Mouse (Mus musculus): ENCODE data around the gene Hvcn1. TPM values are rescaled to one million over a fixed set of nuclear protein-coding genes. Genes with fewer than 3 reads are reported as not detected.

Hvcn1 gene
- total RNA-seq, 2 experiments from 2014 or later: 0.84 to 1.2 TPM

Other genes starting within 250 kb of the Hvcn1 start
- 100 to 1,000 TPM; 182 to 239 TPM for gene Cux2, start 156.7 kb upstream of the Hvcn1 start, total RNA-seq (2021)
- gene Myl2, start 105.9 kb upstream of the Hvcn1 start, total RNA-seq (2021): not detected
- gene Ccdc63, start 66.0 kb upstream of the Hvcn1 start, total RNA-seq (2021): 1 to 10 TPM in 1 of 2 experiments, not detected in 1; 1.2 TPM
- gene Ppp1cc, start 48.5 kb upstream of the Hvcn1 start, total RNA-seq (2021): 100 to 1,000 TPM; 212 to 227 TPM
- 10 to 100 TPM; 16.4 to 17.8 TPM for gene Tctn1, start 57.7 kb downstream of the Hvcn1 start, total RNA-seq (2021)
- gene Pptc7, start 77.6 kb downstream of the Hvcn1 start, total RNA-seq (2021): 10 to 100 TPM; 17.1 to 18.5 TPM
- gene Rad9b, start 147.4 kb downstream of the Hvcn1 start, total RNA-seq (2021): 1 to 10 TPM; 6.1 to 6.8 TPM
- gene Vps29, start 147.6 kb downstream of the Hvcn1 start, total RNA-seq (2021): 100 to 1,000 TPM; 202 to 208 TPM
- 10 to 100 TPM; 19.9 to 20.6 TPM for gene Gpn3, start 165.1 kb downstream of the Hvcn1 start, total RNA-seq (2021)
- 10 to 100 TPM; 62.7 to 65.4 TPM for gene Fam216a, start 165.6 kb downstream of the Hvcn1 start, total RNA-seq (2021)
- gene Arpc3, start 185.1 kb downstream of the Hvcn1 start, total RNA-seq (2021): 100 to 1,000 TPM; 258 to 271 TPM
- 10 to 100 TPM; 41.7 to 45.4 TPM for gene Anapc7, start 214.9 kb downstream of the Hvcn1 start, total RNA-seq (2021)

All from left cerebral cortex, postnatal 4 days (tissue).